Mouse (Mus musculus) R1 (cell line): ENCODE data around the gene Ift52.

Experiments used
- DNase-seq: peaks from one replicate; pipeline ENCODE4 v3.0.0-alpha.2; 2018; ENCODE audit warnings: low read depth, low spot score

The Ift52 gene

GRCm38 (mm10) chr2:163031289-163031688 is 14.1 kb downstream of the Ift52 start:
- DNase-seq, result peak; percentile 91

GRCm38 (mm10) chr2:163031757-163032156 is 14.6 kb downstream of the Ift52 start:
- peak; percentile 99 for DNase-seq

- DNase-seq, result peak; percentile 86
Measured at GRCm38 (mm10) chr2:163032622-163033021, 15.5 kb downstream of the Ift52 start.

GRCm38 (mm10) chr2:163039940-163040339 is 22.8 kb downstream of the Ift52 start:
- no peak for DNase-seq

GRCm38 (mm10) chr2:163048125-163048524 is 31.0 kb downstream of the Ift52 start:
- peak; percentile 86 for DNase-seq

- DNase-seq, result peak; percentile 80
Measured at GRCm38 (mm10) chr2:163049116-163049515, 32.0 kb downstream of the Ift52 start.

GRCm38 (mm10) chr2:163051691-163052090 is 34.5 kb downstream of the Ift52 start:
- DNase-seq, result peak; percentile 97

- peak; percentile 99 for DNase-seq
Measured at GRCm38 (mm10) chr2:163052101-163052500, 34.9 kb downstream of the Ift52 start.

GRCm38 (mm10) chr2:163052826-163053225 is 35.7 kb downstream of the Ift52 start:
- peak; percentile 87 for DNase-seq

- peak; percentile 97 for DNase-seq
Measured at GRCm38 (mm10) chr2:163054335-163054840, 37.2 kb downstream of the Ift52 start, which contains the start of gene Mybl2. TSS of gene Mybl2 (plus strand) at chr2:163054687.

- peak; percentile 63 for DNase-seq
Measured at GRCm38 (mm10) chr2:163054891-163055494, 37.8 kb downstream of the Ift52 start.

GRCm38 (mm10) chr2:163055715-163056114 is 38.6 kb downstream of the Ift52 start:
- peak; percentile 71 for DNase-seq

- peak; percentile 61 for DNase-seq
Measured at GRCm38 (mm10) chr2:163056584-163056983, 39.4 kb downstream of the Ift52 start.

GRCm38 (mm10) chr2:163058981-163059380 is 41.8 kb downstream of the Ift52 start:
- DNase-seq, result peak; percentile 82

- peak; percentile 51 for DNase-seq
Measured at GRCm38 (mm10) chr2:163060630-163061029, 43.5 kb downstream of the Ift52 start.

GRCm38 (mm10) chr2:163061203-163062118 is 44.3 kb downstream of the Ift52 start:
- DNase-seq, result peak; percentile 65

- DNase-seq, result peak; percentile 98
Measured at GRCm38 (mm10) chr2:163062119-163062508, 45.0 kb downstream of the Ift52 start.

- peak; percentile 79 for DNase-seq
Measured at GRCm38 (mm10) chr2:163066326-163066725, 49.2 kb downstream of the Ift52 start.

GRCm38 (mm10) chr2:163067233-163067632 is 50.1 kb downstream of the Ift52 start:
- DNase-seq, result peak; percentile 64

GRCm38 (mm10) chr2:163070213-163070612 is 53.1 kb downstream of the Ift52 start:
- DNase-seq, result no peak

GRCm38 (mm10) chr2:163071590-163071989 is 54.4 kb downstream of the Ift52 start:
- no peak for DNase-seq

- peak; percentile 68 for DNase-seq
Measured at GRCm38 (mm10) chr2:163073023-163073757, 56.0 kb downstream of the Ift52 start.
